ENCODE assay signal across 28 mouse cellular contexts in the genomic region with DNA sequence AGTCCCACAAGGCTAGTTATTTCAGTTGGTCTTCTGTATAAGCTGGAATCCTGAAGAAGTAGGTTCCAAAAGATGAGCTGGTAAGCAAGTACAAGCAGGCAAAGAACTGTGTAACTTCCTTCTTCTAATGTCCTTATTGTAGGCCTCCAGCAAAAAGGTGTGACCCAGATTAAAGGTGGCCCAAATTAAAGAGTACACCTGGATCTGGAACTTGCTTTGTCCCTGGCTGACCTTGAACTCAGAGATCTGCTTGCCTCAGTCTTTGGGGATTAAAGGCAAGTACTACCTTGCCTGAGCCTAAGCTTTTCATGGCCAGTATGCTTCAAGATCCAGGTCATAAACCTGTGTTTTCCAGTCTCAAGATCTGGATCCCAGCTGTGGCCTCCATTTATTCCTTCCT. TPM values are rescaled to one million over a fixed set of nuclear protein-coding genes. Genes with fewer than 3 reads are reported as not detected.
"Had no signal": no experiment of that assay in that cellular context is flagged by ENCODE, and none has a peak within 500 bp of the region (broad histone marks: within the 10 kb centered on the region; RNA-seq: fewer than 3 reads in every experiment).

No protein-coding gene starts in this region.

- H3K36me3 ChIP-seq: embryonic facial prominence, embryonic 10.5 days; embryonic facial prominence, embryonic 12.5 days; embryonic facial prominence, embryonic 13.5 days; embryonic facial prominence, embryonic 15.5 days; forebrain, embryonic 10.5 days; forebrain, embryonic 12.5 days; forebrain, embryonic 15.5 days; heart, embryonic 10.5 days had no signal

- H3K4me3 ChIP-seq: embryonic facial prominence, embryonic 10.5 days; embryonic facial prominence, embryonic 12.5 days; embryonic facial prominence, embryonic 13.5 days; embryonic facial prominence, embryonic 15.5 days; erythroblast, embryonic 14.5 days; forebrain, embryonic 10.5 days; forebrain, embryonic 12.5 days; forebrain, embryonic 13.5 days; forebrain, embryonic 15.5 days; gastrocnemius, adult 2 months; heart, adult 2 months; heart, embryonic 10.5 days had no signal

- H3K4me1 ChIP-seq: embryonic facial prominence, embryonic 10.5 days; embryonic facial prominence, embryonic 12.5 days; embryonic facial prominence, embryonic 13.5 days; embryonic facial prominence, embryonic 15.5 days; forebrain, embryonic 10.5 days; forebrain, embryonic 12.5 days; forebrain, embryonic 13.5 days; forebrain, embryonic 15.5 days; heart, embryonic 10.5 days had no signal

- H3K27ac ChIP-seq: embryonic facial prominence, embryonic 10.5 days; embryonic facial prominence, embryonic 12.5 days; embryonic facial prominence, embryonic 13.5 days; embryonic facial prominence, embryonic 15.5 days; forebrain, embryonic 10.5 days; forebrain, embryonic 12.5 days; forebrain, embryonic 13.5 days; forebrain, embryonic 15.5 days; gastrocnemius, adult 2 months; heart, adult 2 months; heart, embryonic 10.5 days had no signal

- DNase-seq: cerebellum, adult 8-10 months; cerebellum, adult 9-10 months; cerebellum, adult 9-11 months; cerebellum, postnatal 10 days; cerebellum, postnatal 14 days; cerebellum, postnatal 25 days; cerebellum, postnatal 36 days; embryo, embryonic 11 days; forebrain, postnatal 0 days; gastrocnemius, adult 2 months; gastrocnemius, postnatal 10 days; gastrocnemius, postnatal 14 days; gastrocnemius, postnatal 25 days; gastrocnemius, postnatal 36 days; heart, adult 18-20 months; heart, adult 2 months had no signal

- H3K27me3 ChIP-seq: embryonic facial prominence, embryonic 12.5 days; embryonic facial prominence, embryonic 13.5 days; embryonic facial prominence, embryonic 15.5 days; forebrain, embryonic 12.5 days; forebrain, embryonic 13.5 days; forebrain, embryonic 15.5 days had no signal

- H3K9me3 ChIP-seq: embryonic facial prominence, embryonic 10.5 days; embryonic facial prominence, embryonic 12.5 days; embryonic facial prominence, embryonic 13.5 days; embryonic facial prominence, embryonic 15.5 days; forebrain, embryonic 10.5 days; forebrain, embryonic 12.5 days; forebrain, embryonic 13.5 days; forebrain, embryonic 15.5 days; heart, embryonic 10.5 days had no signal

RNA-seq across cellular contexts. Expression of gene Moxd1, which starts 24.8 kb away (rescaled TPM):
- total RNA-seq: common myeloid progenitor, adult 5-6 weeks; granulocyte monocyte progenitor cell, adult 5-6 weeks had no signal
- polyA plus RNA-seq: erythroblast, embryonic 14.5 days had no signal
